Mouse (Mus musculus) neural tube, embryonic 13.5 days (tissue): ENCODE data around the gene Mapkbp1. TPM values are rescaled to one million over a fixed set of nuclear protein-coding genes. Genes with fewer than 3 reads are reported as not detected.

Experiments
- microRNA-seq: library from miRNA; unstranded; fragments of <30 nt; microRNA quantifications from one replicate; pipeline ENCODE4, GENCODE M21; 2016
- polyA plus RNA-seq: library from polyadenylated mRNA; unstranded; fragments of >200 nt; fragmentation: Nextera tagmentation; extraction: Ambion mirVana; gene quantifications from 2 replicates; pipeline ENCODE4 v1.2.1, GENCODE M21; 2015

The Mapkbp1 gene
- polyA plus RNA-seq, 1 experiment from 2014 or later: 4.5 TPM

Small RNA genes lying within 50 kb of the gene (microRNA-seq; reads per million reads assigned to microRNA genes)
- gene Mir7665: not detected

Other genes starting within 250 kb of the Mapkbp1 start
- 0.28 TPM in 1 of 2 replicates, not detected in the other for gene Itpka, start 230.4 kb upstream of the Mapkbp1 start, polyA plus RNA-seq
- gene Ltk, start 212.3 kb upstream of the Mapkbp1 start, polyA plus RNA-seq: 0.43 and 0.50 TPM in 2 replicates
- 18.6 and 21.0 TPM in 2 replicates for gene Rpap1, start 185.2 kb upstream of the Mapkbp1 start, polyA plus RNA-seq
- gene Tyro3, start 175.0 kb upstream of the Mapkbp1 start, polyA plus RNA-seq: 16.2 and 19.2 TPM in 2 replicates
- gene Mga, start 75.5 kb upstream of the Mapkbp1 start, polyA plus RNA-seq: 25.9 and 27.8 TPM in 2 replicates
- gene Jmjd7, start 54.8 kb downstream of the Mapkbp1 start, polyA plus RNA-seq: 19.8 and 24.8 TPM in 2 replicates
- 6.9 and 11.1 TPM in 2 replicates for gene Gm28042, start 54.8 kb downstream of the Mapkbp1 start, polyA plus RNA-seq
- 3.8 and 4.0 TPM in 2 replicates for gene Pla2g4b, start 60.7 kb downstream of the Mapkbp1 start, polyA plus RNA-seq
- 15.1 and 15.7 TPM in 2 replicates for gene Ehd4, start 181.9 kb downstream of the Mapkbp1 start, polyA plus RNA-seq